Mouse (Mus musculus) Patski (cell line): ENCODE data around the gene Foxo1. TPM values are rescaled to one million over a fixed set of nuclear protein-coding genes. Genes with fewer than 3 reads are reported as not detected.
A peak's percentile ranks its signal among the peaks of the same experiment; 100 is the strongest.

Experiments
- ATAC-seq: fragments of 100-300 bp; one replicate; pipeline ENCODE4 v1.8.0; 2021
- CTCF ChIA-PET: fragments of 350-600 bp; sonication (Branson Sonifier 250); formaldehyde crosslinking; loops from one replicate; lab custom pipeline; 2022; ENCODE audit warnings: inconsistent platforms; lab: Charles Lee
- POLR2A ChIA-PET: fragments of 350-600 bp; sonication (Branson Sonifier 250); formaldehyde crosslinking; loops from one replicate; lab custom pipeline; 2022; ENCODE audit warnings: antibody characterized with exemption, inconsistent platforms; lab: Charles Lee
- DNase-seq: peaks from one replicate; pipeline ENCODE4 v3.0.0-alpha.2; 2011; ENCODE audit warnings: low read depth, low spot score
- H3K27me3 ChIP-seq: fragments of 371-371 bp; one replicate; pipeline ENCODE4 v1.5.1; 2021
- CTCF ChIP-seq: fragments of 100-300 bp; IDR thresholded peaks from one replicate; pipeline ENCODE4 v1.5.1; 2021
- in situ Hi-C: fragments of 300-500 bp; cut with MboI; formaldehyde crosslinking; loops from 3 replicates; pipeline ENCODE4 v1.11.1; 2018; ENCODE audit warnings: low pct_unique_long_range_greater_than_20kb, mixed read lengths
- polyA plus RNA-seq: library from polyadenylated mRNA; unstranded; gene quantifications from one replicate; pipeline ENCODE4 v1.2.3, GENCODE M21; 2021

Foxo1 gene
- polyA plus RNA-seq, 1 experiment from 2014 or later = 15.5 TPM

GRCm38 (mm10) chr3:52245996-52246830 is 21.9 kb upstream of the Foxo1 start:
- no peak for DNase-seq
- in situ Hi-C loops = loop anchor here (10.0 kb wide), 1 partner anchor 871 kb away; no protein-coding TSS in a partner anchor
- ChIA-PET POLR2A (no interaction called here), CTCF (interaction anchor here (1.0 to 2.2 kb wide), 3 partner anchors 11 to 763 kb away, joined by 3 to 11 read pairs (median 5); partner anchors contain the start of gene Rab33b)
- peaks cover 11% of the 10 kb centered on the region for H3K27me3 ChIP-seq
- TF ChIP-seq CTCF = peak; percentile 67
- ATAC-seq = no peak

- in situ Hi-C loops = loop anchor here (25.0 kb wide), 1 partner anchor 1086 kb away; no protein-coding TSS in a partner anchor
- ATAC-seq = no peak
- peaks cover 18% of the 10 kb centered on the region for H3K27me3 ChIP-seq
These were observed 17.0 kb upstream of the Foxo1 start for GRCm38 (mm10) chr3:52251184-52251583.

GRCm38 (mm10) chr3:52253656-52254461 is 14.3 kb upstream of the Foxo1 start:
- peak; percentile 83 for TF ChIP-seq CTCF
- DNase-seq = no peak
- POLR2A ChIA-PET = no interaction called here
- ATAC-seq = peak; percentile 58
- in situ Hi-C loops = loop anchor here (25.0 kb wide), 1 partner anchor 1083 kb away; no protein-coding TSS in a partner anchor
- CTCF ChIA-PET = interaction anchor here (0.8 to 6.2 kb wide), 15 partner anchors 11 to 747 kb away, joined by 3 to 40 read pairs (median 4); no protein-coding TSS in a partner anchor
- peaks cover 18% of the 10 kb centered on the region for H3K27me3 ChIP-seq

More at GRCm38 (mm10) chr3:52251184-52251583, 17.0 kb upstream of the Foxo1 start:
- TF ChIP-seq CTCF = peak; percentile 18
- CTCF ChIA-PET = interaction anchor here (0.7 to 1.3 kb wide), 2 partner anchors 13 to 593 kb away, joined by 3 to 5 read pairs; no protein-coding TSS in a partner anchor
- POLR2A ChIA-PET = no interaction called here
- no peak for DNase-seq

- H3K27me3 ChIP-seq = peaks cover 18% of the 10 kb centered on the region
- POLR2A ChIA-PET = interaction anchor here (0.5 to 0.6 kb wide), 2 partner anchors 589 to 673 kb away, joined by 3 read pairs; no protein-coding TSS in a partner anchor
- CTCF ChIA-PET = interaction anchor here (0.8 to 6.2 kb wide), 13 partner anchors 10 to 748 kb away, joined by 3 to 40 read pairs (median 4); no protein-coding TSS in a partner anchor
- DNase-seq = no peak
- no peak for TF ChIP-seq CTCF
- in situ Hi-C loops = loop anchor here (25.0 kb wide), 1 partner anchor 1083 kb away; no protein-coding TSS in a partner anchor
- ATAC-seq = no peak
These were observed 13.6 kb upstream of the Foxo1 start for GRCm38 (mm10) chr3:52254496-52254895.

GRCm38 (mm10) chr3:52257782-52258441 is 10.2 kb upstream of the Foxo1 start:
- peaks cover 7% of the 10 kb centered on the region for H3K27me3 ChIP-seq
- POLR2A ChIA-PET = no interaction called here
- CTCF ChIA-PET = interaction anchor here (0.8 to 6.2 kb wide), 16 partner anchors 10 to 753 kb away, joined by 3 to 40 read pairs (median 6); no protein-coding TSS in a partner anchor
- in situ Hi-C loops = loop anchor here (5.0 to 25.0 kb wide), 7 partner anchors 584 to 1234 kb away; no protein-coding TSS in a partner anchor
- ATAC-seq (peak; percentile 24), DNase-seq (no peak)
- TF ChIP-seq CTCF = peak; percentile 92

- ChIA-PET CTCF (interaction anchor here (0.8 to 6.2 kb wide), 12 partner anchors 11 to 752 kb away, joined by 3 to 40 read pairs (median 6); no protein-coding TSS in a partner anchor), POLR2A (no interaction called here)
- peaks cover 7% of the 10 kb centered on the region for H3K27me3 ChIP-seq
- ATAC-seq = no peak
- in situ Hi-C loops = loop anchor here (5.0 to 25.0 kb wide), 7 partner anchors 584 to 1234 kb away; no protein-coding TSS in a partner anchor
- no peak for TF ChIP-seq CTCF
- DNase-seq = no peak
These were observed 9.6 kb upstream of the Foxo1 start for GRCm38 (mm10) chr3:52258532-52258931.

GRCm38 (mm10) chr3:52262431-52263161 is 5.5 kb upstream of the Foxo1 start:
- H3K27me3 ChIP-seq = no peaks in the 10 kb centered on the region
- in situ Hi-C loops = loop anchor here (5.0 to 25.0 kb wide), 3 partner anchors 372 to 1075 kb away; no protein-coding TSS in a partner anchor
- ChIA-PET POLR2A (no interaction called here), CTCF (interaction anchor here (0.9 to 4.3 kb wide), 5 partner anchors 496 to 581 kb away, joined by 3 to 22 read pairs (median 3); no protein-coding TSS in a partner anchor)
- DNase-seq (no peak), ATAC-seq (no peak)
- no peak for TF ChIP-seq CTCF

GRCm38 (mm10) chr3:52264354-52264753 is 3.8 kb upstream of the Foxo1 start:
- CTCF ChIA-PET = interaction anchor here (0.6 to 4.3 kb wide), 9 partner anchors 10 to 579 kb away, joined by 3 to 22 read pairs (median 3); no protein-coding TSS in a partner anchor
- in situ Hi-C loops = loop anchor here (5.0 to 25.0 kb wide), 3 partner anchors 370 to 1073 kb away; no protein-coding TSS in a partner anchor
- POLR2A ChIA-PET = interaction anchor here (0.7 kb wide), 1 partner anchor 212 kb away, joined by 3 read pairs; no protein-coding TSS in a partner anchor
- DNase-seq = no peak
- H3K27me3 ChIP-seq = no peaks in the 10 kb centered on the region
- TF ChIP-seq CTCF = no peak
- no peak for ATAC-seq
